Mouse (Mus musculus) ES-E14 (cell line): Measurements from ENCODE around the gene Prlh.

Experiments
- CHD2 ChIP-seq: IDR thresholded peaks from 2 replicates; pipeline ENCODE4 v1.6.1; 2014; ENCODE audit warnings: mild to moderate bottlenecking, low read depth, low read length, inconsistent platforms
- HCFC1 ChIP-seq: IDR thresholded peaks from 2 replicates; pipeline ENCODE4 v1.6.1; 2012; ENCODE audit warnings: low read length, inconsistent platforms, borderline replicate concordance; ENCODE audit not compliant: insufficient read depth
- MAFK ChIP-seq: IDR thresholded peaks from 2 replicates; pipeline ENCODE4 v1.6.1; 2014; ENCODE audit warnings: mild to moderate bottlenecking, low read depth, low read length, inconsistent platforms; ENCODE audit not compliant: insufficient read depth
- ZC3H11A ChIP-seq: IDR thresholded peaks from 2 replicates; pipeline ENCODE4 v1.6.1; 2012; ENCODE audit warnings: low read depth, mild to moderate bottlenecking, inconsistent platforms, low read length, borderline replicate concordance

DNA sequence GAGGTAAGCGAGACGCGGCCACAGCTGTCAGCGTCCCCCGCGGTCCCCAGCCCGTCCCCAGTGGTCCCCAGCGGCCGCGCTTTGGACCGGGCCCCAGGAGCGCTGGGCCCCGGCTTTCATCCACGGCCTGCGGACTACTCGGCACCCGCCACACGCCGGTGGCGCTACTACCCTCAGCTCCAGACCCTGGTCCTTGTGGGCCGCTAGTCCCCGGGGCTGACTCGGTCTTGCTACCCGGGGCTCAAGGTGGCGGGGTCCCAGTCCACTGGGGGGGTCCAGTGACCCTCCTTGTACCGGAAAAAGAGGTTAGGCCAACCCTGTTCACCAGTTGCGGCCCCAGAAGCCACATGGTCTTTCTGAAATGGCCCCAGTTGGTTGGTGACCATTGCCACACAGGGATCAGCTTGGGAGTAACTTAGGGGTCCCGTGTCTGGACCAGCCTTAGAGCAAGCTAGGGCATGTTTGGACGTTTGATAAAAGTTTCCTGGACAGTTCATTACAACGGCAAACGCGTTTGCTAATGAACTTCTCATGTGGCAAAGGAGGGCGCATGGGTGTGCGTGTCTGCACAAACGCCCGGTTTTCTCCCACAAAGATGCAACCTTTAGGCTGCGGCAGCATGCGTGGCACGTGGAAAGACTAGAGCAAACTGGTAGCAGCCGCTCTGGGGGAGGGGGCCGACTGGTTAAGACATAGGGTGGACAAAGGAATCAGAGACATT lies 46.1 kb downstream of the Prlh start:
- no peak for TF ChIP-seq HCFC1
- no peak for TF ChIP-seq CHD2
- TF ChIP-seq ZC3H11A = no peak
- TF ChIP-seq MAFK = no peak
